Mouse (Mus musculus) testis, postnatal 10 days (tissue): ENCODE data around the gene Ndp.

Experiments
- DNase-seq: peaks from one replicate; pipeline ENCODE4 v3.0.0; 2021; ENCODE audit warnings: low spot score

The Ndp gene

GRCm38 (mm10) chrX:16911241-16911873 is at the start of gene Ndp:
Gene Ndp (minus strand): TSS chrX:16911774.
- no peak for DNase-seq

GRCm38 (mm10) chrX:16954767-16955166 is 43.2 kb upstream of the Ndp start:
- no peak for DNase-seq

GRCm38 (mm10) chrX:16918006-16918405 is 6.4 kb upstream of the Ndp start:
- DNase-seq, result no peak

GRCm38 (mm10) chrX:16913118-16913517 is 1.5 kb upstream of the Ndp start:
- no peak for DNase-seq

GRCm38 (mm10) chrX:16911911-16912310 is 337 bp upstream of the Ndp start:
- DNase-seq, result no peak

- DNase-seq, result no peak
Measured at GRCm38 (mm10) chrX:16910211-16911095, 1.1 kb downstream of the Ndp start.

GRCm38 (mm10) chrX:16908652-16909051 is 2.9 kb downstream of the Ndp start:
- DNase-seq, result no peak

GRCm38 (mm10) chrX:16907554-16907953 is 4.0 kb downstream of the Ndp start:
- DNase-seq, result no peak

- no peak for DNase-seq
Measured at GRCm38 (mm10) chrX:16894377-16895175, 17.0 kb downstream of the Ndp start.

- no peak for DNase-seq
Measured at GRCm38 (mm10) chrX:16867640-16868314, 43.8 kb downstream of the Ndp start.

GRCm38 (mm10) chrX:16860244-16860643 is 51.3 kb downstream of the Ndp start:
- DNase-seq, result no peak

GRCm38 (mm10) chrX:16846034-16846433 is 65.5 kb downstream of the Ndp start:
- no peak for DNase-seq

GRCm38 (mm10) chrX:16841443-16841842 is 70.1 kb downstream of the Ndp start:
- no peak for DNase-seq

- DNase-seq, result no peak
Measured at GRCm38 (mm10) chrX:16837293-16837692, 74.3 kb downstream of the Ndp start.

- no peak for DNase-seq
Measured at GRCm38 (mm10) chrX:16836488-16837082, 75.0 kb downstream of the Ndp start.
